Mouse (Mus musculus) heart, postnatal 0 days (tissue): ENCODE results near the gene Col4a1.

Experiments
- CTCF ChIP-seq: IDR thresholded peaks from 2 replicates; pipeline ENCODE4 v1.5.1; 2016; ENCODE audit warnings: antibody characterized with exemption, control low read depth, low read depth
- EP300 ChIP-seq: IDR thresholded peaks from 2 replicates; pipeline ENCODE4 v1.6.1; 2016; ENCODE audit warnings: antibody characterized with exemption, low read depth

DNA sequence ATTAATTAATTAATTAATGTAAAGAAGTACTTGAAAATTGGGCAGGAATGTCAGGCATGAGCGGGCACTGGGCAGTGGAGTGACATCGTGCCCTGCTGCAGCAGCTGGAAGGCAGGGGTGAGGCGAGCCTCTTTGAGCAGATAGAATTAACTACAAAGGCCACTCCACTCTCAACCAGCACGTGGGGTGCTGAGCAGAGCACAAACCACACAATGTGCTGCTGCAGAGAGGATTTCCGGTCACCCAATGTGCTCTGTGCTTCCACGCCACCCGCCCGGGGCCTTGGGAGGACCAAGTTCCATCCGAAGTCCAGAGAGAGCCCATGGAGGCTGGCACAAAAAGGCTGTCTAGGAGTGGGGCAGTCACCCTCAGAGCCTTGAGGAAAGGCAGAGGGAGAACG is 29.4 kb downstream of the Col4a1 start:
- TF ChIP-seq EP300 (0 out of 2 replicates have a peak, but pooled peaks have one; percentile 58), CTCF (no peak)
